In the genomic region with DNA sequence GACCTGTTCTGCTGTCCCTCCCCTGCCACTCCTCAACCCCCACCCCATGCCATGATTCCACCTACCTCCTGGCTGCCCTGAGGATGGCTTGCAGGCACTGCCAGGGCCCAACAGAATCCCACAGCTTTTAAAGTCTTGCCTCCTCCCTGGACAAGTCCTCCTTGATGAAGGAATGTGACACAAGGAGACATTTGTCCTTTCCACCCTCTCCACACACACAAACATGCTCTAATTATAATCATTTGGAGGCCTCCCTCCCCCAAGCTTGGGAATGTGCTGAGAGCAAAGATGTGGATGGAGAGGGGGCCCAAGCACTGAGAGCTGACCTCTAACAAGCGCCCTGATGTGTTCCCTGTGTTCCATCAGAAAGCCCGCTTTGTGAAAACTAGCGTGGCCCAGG, we compare ENCODE assay signal across 9 mouse cellular contexts. TPM values are rescaled to one million over a fixed set of nuclear protein-coding genes. Genes with fewer than 3 reads are reported as not detected.
A peak's percentile ranks its signal among the peaks of the same experiment; 100 is the strongest.
DNase-seq lines count a peak whose midpoint lies in the region; ATAC-seq and TF ChIP-seq lines count a peak whose summit lies in the region.
"Had no signal": no experiment of that assay in that cellular context is flagged by ENCODE, and none has a peak within 500 bp of the region (broad histone marks: within the 10 kb centered on the region; RNA-seq: fewer than 3 reads in every experiment).

A gene (minus strand): TSS at position 101 of the 400 bp plus-strand sequence.

- peak within 1 kb of the TSS; percentile 45 for H3K4me3 ChIP-seq in lung, embryonic 14.5 days (ENCODE audit: low read depth, low read length)
- peak within 1 kb of the TSS; percentile 79 for H3K4me3 ChIP-seq in olfactory bulb, adult 2 months (ENCODE audit: insufficient read depth, low read depth, low read length)

- no peak for ATAC-seq in lung, embryonic 14.5 days (ENCODE audit: insufficient read depth)
- no peak for ATAC-seq in monocyte, adult 5-6 weeks (replicated peaks; ENCODE audit: insufficient number of reproducible peaks, low FRiP score, low TSS enrichment, poor library complexity, severe bottlenecking)
- ATAC-seq: activated CD4-positive, CD25-positive, alpha-beta regulatory T cell, adult 4 months had no signal

- intact Hi-C loops in left cerebral cortex, postnatal 14 days (cut with DNase I) = loop anchor here (5.0 kb wide), 1 partner anchor 118 kb away; no protein-coding TSS in a partner anchor

- H3K36me3 ChIP-seq in lung, embryonic 14.5 days (ENCODE audit: insufficient read depth) = peaks cover 33% of the 10 kb centered on the region

- H3K27ac ChIP-seq in lung, embryonic 14.5 days (ENCODE audit: low read depth) = no peak within 1 kb of the TSS
- peak within 1 kb of the TSS; percentile 100 for H3K27ac ChIP-seq in olfactory bulb, adult 2 months (ENCODE audit: insufficient read depth, low read depth, low read length)

- H3K27me3 ChIP-seq in lung, embryonic 14.5 days (ENCODE audit: insufficient read depth, low read length) = peaks cover 58% of the 10 kb centered on the region

- no peak for TF ChIP-seq POLR2A in olfactory bulb, adult 2 months (IDR thresholded peaks at IDR 0.05; ENCODE audit: insufficient read depth, low read depth, low read length)

- H3K9ac ChIP-seq in lung, embryonic 14.5 days = peak within 1 kb of the TSS; percentile 33; the same call in 1 of the 2 replicates

- DNase-seq in frontal cortex, adult 2 months (ENCODE audit: extremely low spot score in 1 of 2, low spot score in 1 of 2) = no peak
- no peak for DNase-seq in frontal cortex, postnatal 10 days (ENCODE audit: low spot score in 2 of 2)
- DNase-seq in lung, embryonic 14.5 days = no peak
- DNase-seq in lung, postnatal 4 days = no peak
- DNase-seq in left cerebral cortex, postnatal 14 days (ENCODE audit: low spot score in 2 of 2) = no peak
- DNase-seq in urinary bladder, postnatal 36 days (ENCODE audit: low spot score in 2 of 2) = no peak

- H3K4me2 ChIP-seq in lung, embryonic 14.5 days = peak within 1 kb of the TSS; percentile 76

- TF ChIP-seq CTCF in lung, embryonic 14.5 days (IDR thresholded peaks at IDR 0.05; ENCODE audit: low read depth) = no peak
- no peak for TF ChIP-seq CTCF in olfactory bulb, adult 2 months (IDR thresholded peaks at IDR 0.05; ENCODE audit: insufficient read depth, low read depth, low read length)

- no peaks in the 10 kb centered on the region for H3K9me3 ChIP-seq in lung, embryonic 14.5 days (ENCODE audit: low read depth, low read length)

- H3K4me1 ChIP-seq in lung, embryonic 14.5 days (ENCODE audit: insufficient read depth) = peaks cover 9% of the 10 kb centered on the region; the same call in 1 of the 2 replicates
- H3K4me1 ChIP-seq in olfactory bulb, adult 2 months (ENCODE audit: control insufficient read depth, insufficient read depth, low read length) = peaks cover 47% of the 10 kb centered on the region

- WGBS in lung, embryonic 14.5 days = 47% methylated on average over 3 of the region's 3 CpGs
- WGBS in olfactory bulb, adult 2 months = 38% methylated on average over 3 of the region's 3 CpGs

RNA-seq across cellular contexts. Expression of the gene that starts here (rescaled TPM):
- 764 and 849 TPM in 2 replicates for polyA plus RNA-seq in frontal cortex, adult 2 months (2012; rRNA removed)
- 0.04 and 0.12 TPM in 2 replicates for polyA plus RNA-seq in lung, embryonic 14.5 days (2014; fragmentation: Nextera tagmentation; extraction: Ambion mirVana)
- 100 to 1,000 TPM; 421 to 445 TPM for total RNA-seq in left cerebral cortex, postnatal 14 days (2021)
- 108 TPM in 1 of 2 replicates, not detected in the other for polyA plus RNA-seq in olfactory bulb, adult 2 months (2012; ENCODE audit: insufficient read depth, insufficient read length, low replicate concordance, missing spikeins)
- total RNA-seq in monocyte, adult 5-6 weeks (2017) = not detected in 3 replicates
- polyA plus RNA-seq: activated CD4-positive, CD25-positive, alpha-beta regulatory T cell, adult 4 months had no signal

Comparison
In these comparisons a context has a peak if more than half of its experiments do, and no peak if none do; other contexts are left out.
1. RNA of the gene that starts here (total RNA-seq): 421 to 445 TPM in left cerebral cortex, postnatal 14 days; not detected in monocyte, adult 5-6 weeks; every median in the first group is over 100 times any median in the second.